Comparison of ENCODE assay signal across 9 mouse cellular contexts in genomic region chr5:92675574-92675920, GRCm38 (mm10). TPM values are rescaled to one million over a fixed set of nuclear protein-coding genes. Genes with fewer than 3 reads are reported as not detected.
DNase-seq lines count a peak whose midpoint lies in the region; ATAC-seq and TF ChIP-seq lines count a peak whose summit lies in the region.
"Had no signal": no experiment of that assay in that cellular context is flagged by ENCODE, and none has a peak within 500 bp of the region (broad histone marks: within the 10 kb centered on the region; RNA-seq: fewer than 3 reads in every experiment).

No protein-coding gene starts in this region.

- peak overlapping the region; percentile 58 for H3K4me3 ChIP-seq in heart, embryonic 13.5 days
- H3K4me3 ChIP-seq in ES-E14 (ENCODE audit: insufficient read depth in 1 of 2, low read depth in 1 of 2, low read length in 2 of 2, poor library complexity in 1 of 2, severe bottlenecking in 1 of 2), result peak overlapping the region; percentile 47 to 59
- peak overlapping the region; percentile 55 for H3K4me3 ChIP-seq in hindbrain, embryonic 10.5 days

- in situ Hi-C loops in ES-E14 (cut with MboI; ENCODE audit: low sequenced_read_pairs in 2 of 2, unreplicated experiment in 2 of 2), result no loop called here

- H3K4me1 ChIP-seq in heart, embryonic 13.5 days, result peaks cover 9% of the 10 kb centered on the region
- H3K4me1 ChIP-seq in ES-E14 (ENCODE audit: control insufficient read depth in 2 of 2, insufficient read depth in 2 of 2, low read length in 2 of 2, poor library complexity in 1 of 2), result peaks cover 0 to 3% of the 10 kb centered on the region in 2 experiments; a peak in 1 of 4 replicates
- peaks cover 18% of the 10 kb centered on the region for H3K4me1 ChIP-seq in hindbrain, embryonic 10.5 days (replicated peaks)

- intact Hi-C loops in heart, postnatal 10 days (cut with DNase I), result no loop called here

- ATAC-seq in heart, embryonic 13.5 days (ENCODE audit: extremely low read depth, insufficient number of reproducible peaks, low FRiP score, low TSS enrichment), result no peak
- ATAC-seq in megakaryocyte, adult 5-6 weeks (ENCODE audit: poor library complexity, severe bottlenecking), result peak; percentile 14; the same call in 1 of the 2 replicates

- DNase-seq in heart, postnatal 10 days, result no peak
- DNase-seq in ES-E14 (ENCODE audit: low read depth, low spot score), result no peak
- no peak for DNase-seq in hindbrain, embryonic 10.5 days (ENCODE audit: low spot score)
- no peak for DNase-seq in frontal cortex, postnatal 10 days (ENCODE audit: low spot score in 2 of 2)
- no peak for DNase-seq in gastrocnemius, postnatal 4 days (ENCODE audit: low spot score in 2 of 2)
- no peak for DNase-seq in embryo, embryonic 10.5 days (ENCODE audit: low spot score)

- H3K9ac ChIP-seq in heart, embryonic 13.5 days, result peak overlapping the region; percentile 75
- no peak overlapping the region for H3K9ac ChIP-seq in ES-E14 (ENCODE audit: insufficient read depth, low read depth, low read length, poor library complexity, severe bottlenecking)

- H3K27ac ChIP-seq in heart, embryonic 13.5 days (replicated peaks), result peak overlapping the region; percentile 37; the same call in 1 of the 2 replicates
- H3K27ac ChIP-seq in ES-E14 (ENCODE audit: insufficient read depth, low read depth, low read length, poor library complexity, severe bottlenecking), result no peak overlapping the region
- H3K27ac ChIP-seq in hindbrain, embryonic 10.5 days, result peak overlapping the region; percentile 80

- H3K4me2 ChIP-seq in heart, embryonic 13.5 days, result peak overlapping the region; percentile 85

- H3K27me3 ChIP-seq in heart, embryonic 13.5 days (replicated peaks), result no peaks in the 10 kb centered on the region
- peaks cover 7% of the 10 kb centered on the region for H3K27me3 ChIP-seq in hindbrain, embryonic 10.5 days (ENCODE audit: insufficient read depth, poor library complexity, severe bottlenecking)
- H3K27me3 ChIP-seq: CH12.LX had no signal

- no peaks in the 10 kb centered on the region for H3K9me3 ChIP-seq in heart, embryonic 13.5 days
- no peaks in the 10 kb centered on the region for H3K9me3 ChIP-seq in ES-E14 (ENCODE audit: control insufficient read depth, insufficient read depth, low read depth, low read length)
- no peaks in the 10 kb centered on the region for H3K9me3 ChIP-seq in hindbrain, embryonic 10.5 days

- 4% methylated on average over 9 of the region's 9 CpGs for WGBS in heart, embryonic 13.5 days
- 1% methylated on average over 9 of the region's 9 CpGs for WGBS in hindbrain, embryonic 10.5 days

- H3K36me3 ChIP-seq in heart, embryonic 13.5 days, result no peaks in the 10 kb centered on the region
- H3K36me3 ChIP-seq in ES-E14 (ENCODE audit: control insufficient read depth, insufficient read depth, low read length, poor library complexity, severe bottlenecking), result no peaks in the 10 kb centered on the region
- H3K36me3 ChIP-seq in hindbrain, embryonic 10.5 days, result no peaks in the 10 kb centered on the region

TF ChIP-seq in ES-E14, 5 proteins besides CTCF, POLR2A, EP300 and RAD21:
- no peak for TF ChIP-seq MAFK (IDR thresholded peaks at IDR 0.05; ENCODE audit: insufficient read depth, low read depth, low read length)
- TF ChIP-seq ZNF384 (IDR thresholded peaks at IDR 0.05; ENCODE audit: low read depth, low read length), result no peak
- TF ChIP-seq CHD2 (IDR thresholded peaks at IDR 0.05; ENCODE audit: low read depth, low read length), result no peak
- no peak; the same call in 1 of the 2 replicates for TF ChIP-seq HCFC1 (IDR thresholded peaks at IDR 0.05; ENCODE audit: borderline replicate concordance, insufficient read depth, low read length)
- TF ChIP-seq ZC3H11A (IDR thresholded peaks at IDR 0.05; ENCODE audit: borderline replicate concordance, low read depth, low read length), result no peak
TF ChIP-seq in ES-E14: peak in this region for 0.

RNA-seq across cellular contexts. Expression of gene Ccdc158, which starts 0.5 kb away (rescaled TPM):
- polyA plus RNA-seq in heart, embryonic 13.5 days (2015; fragmentation: Nextera tagmentation; extraction: Ambion mirVana), result 0.59 and 0.75 TPM in 2 replicates
- total RNA-seq in heart, postnatal 10 days (2021), result under 1 TPM in 1 of 2 experiments, not detected in 1; 0.10 TPM
- 0.94 and 0.95 TPM in 2 replicates for total RNA-seq in ES-E14 (2012; rRNA removed)
- 0.85 and 0.90 TPM in 2 replicates for polyA plus RNA-seq in hindbrain, embryonic 10.5 days (2016; fragmentation: Nextera tagmentation; extraction: Ambion mirVana)
- total RNA-seq in megakaryocyte, adult 5-6 weeks (2015), result 0.18 and 1.2 TPM in 2 replicates
- 0.62 and 0.69 TPM in 2 replicates for total RNA-seq in megakaryocyte, adult 5-6 weeks (2017)
- under 1 TPM; 0.10 to 0.25 TPM for total RNA-seq in gastrocnemius, postnatal 4 days (2021)
- total RNA-seq: CH12.LX had no signal

RNA-seq across cellular contexts. Expression of gene Shroom3, which starts 7.7 kb away (rescaled TPM):
- polyA plus RNA-seq in heart, embryonic 13.5 days (2015; fragmentation: Nextera tagmentation; extraction: Ambion mirVana), result 9.3 and 10.3 TPM in 2 replicates
- 10 to 100 TPM; 32.5 to 45.5 TPM for total RNA-seq in heart, postnatal 10 days (2021)
- total RNA-seq in ES-E14 (2012; rRNA removed), result 33.5 and 34.1 TPM in 2 replicates
- polyA plus RNA-seq in hindbrain, embryonic 10.5 days (2016; fragmentation: Nextera tagmentation; extraction: Ambion mirVana), result 6.5 and 7.4 TPM in 2 replicates
- total RNA-seq in megakaryocyte, adult 5-6 weeks (2015), result not detected in 2 replicates
- total RNA-seq in megakaryocyte, adult 5-6 weeks (2017), result not detected in 2 replicates
- total RNA-seq in gastrocnemius, postnatal 4 days (2021), result 10 to 100 TPM in 1 of 2 experiments, 1 to 10 TPM in 1; 8.9 to 11.0 TPM

Comparison
In these comparisons a context has a peak if more than half of its experiments do, and no peak if none do; other contexts are left out.
1. RNA of gene Shroom3, which starts 7.7 kb away (total RNA-seq): 32.5 to 45.5 TPM in heart, postnatal 10 days, 33.5 to 34.1 TPM in ES-E14 and 8.9 to 11.0 TPM in gastrocnemius, postnatal 4 days; not detected in megakaryocyte, adult 5-6 weeks; every median in the first group is over 4 times any median in the second.
2. Peak in every context shown above with its lines, with median percentiles within 50 percentile points of each other: H3K4me3 ChIP-seq.